Mouse (Mus musculus): ENCODE measurements around the gene N4bp2. TPM values are rescaled to one million over a fixed set of nuclear protein-coding genes. Genes with fewer than 3 reads are reported as not detected.

The N4bp2 gene
- polyA plus RNA-seq, 1 experiment, result 15.4 TPM

GRCm38 (mm10) chr5:65779401-65780063, 16.2 kb downstream of the N4bp2 start:
- Histone ChIP-seq H3K27ac (ENCODE audit: insufficient read depth, low read length) (no peak overlapping the region), H3K4me3 (ENCODE audit: insufficient read depth, low read length) (no peak overlapping the region), H3K4me1 (ENCODE audit: control insufficient read depth, insufficient read depth, low read length) (no peaks in the 10 kb centered on the region)
- TF ChIP-seq POLR2A (IDR thresholded peaks at IDR 0.05; ENCODE audit: low read depth, low read length), result no peak
- TF ChIP-seq CTCF (IDR thresholded peaks at IDR 0.05; ENCODE audit: borderline replicate concordance, insufficient read depth, low read length), result no peak

- no peak overlapping the region for H3K27ac ChIP-seq (ENCODE audit: insufficient read depth, low read length)
These were observed 17.9 kb downstream of the N4bp2 start for GRCm38 (mm10) chr5:65781147-65781715.

GRCm38 (mm10) chr5:65781769-65782715, 18.7 kb downstream of the N4bp2 start:
- Histone ChIP-seq H3K4me3 (ENCODE audit: insufficient read depth, low read length) (no peak overlapping the region), H3K4me1 (ENCODE audit: control insufficient read depth, insufficient read depth, low read length) (no peaks in the 10 kb centered on the region), H3K27ac (ENCODE audit: insufficient read depth, low read length) (no peak overlapping the region)
- TF ChIP-seq CTCF (IDR thresholded peaks at IDR 0.05; ENCODE audit: borderline replicate concordance, insufficient read depth, low read length) (no peak), POLR2A (IDR thresholded peaks at IDR 0.05; ENCODE audit: low read depth, low read length) (no peak)

More at GRCm38 (mm10) chr5:65781147-65781715, 17.9 kb downstream of the N4bp2 start:
- no peaks in the 10 kb centered on the region for H3K4me1 ChIP-seq (ENCODE audit: control insufficient read depth, insufficient read depth, low read length)
- no peak for TF ChIP-seq CTCF (IDR thresholded peaks at IDR 0.05; ENCODE audit: borderline replicate concordance, insufficient read depth, low read length)
- no peak for TF ChIP-seq POLR2A (IDR thresholded peaks at IDR 0.05; ENCODE audit: low read depth, low read length)
- no peak overlapping the region for H3K4me3 ChIP-seq (ENCODE audit: insufficient read depth, low read length)

GRCm38 (mm10) chr5:65790604-65791225, 27.4 kb downstream of the N4bp2 start:
- Histone ChIP-seq H3K27ac (ENCODE audit: insufficient read depth, low read length) (no peak overlapping the region), H3K4me1 (ENCODE audit: control insufficient read depth, insufficient read depth, low read length) (no peaks in the 10 kb centered on the region), H3K4me3 (ENCODE audit: insufficient read depth, low read length) (no peak overlapping the region)
- TF ChIP-seq CTCF (IDR thresholded peaks at IDR 0.05; ENCODE audit: borderline replicate concordance, insufficient read depth, low read length) (no peak), POLR2A (IDR thresholded peaks at IDR 0.05; ENCODE audit: low read depth, low read length) (no peak)

GRCm38 (mm10) chr5:65794202-65794601, 30.9 kb downstream of the N4bp2 start:
- Histone ChIP-seq H3K4me3 (ENCODE audit: insufficient read depth, low read length) (no peak overlapping the region), H3K27ac (ENCODE audit: insufficient read depth, low read length) (no peak overlapping the region), H3K4me1 (ENCODE audit: control insufficient read depth, insufficient read depth, low read length) (no peaks in the 10 kb centered on the region)
- TF ChIP-seq POLR2A (IDR thresholded peaks at IDR 0.05; ENCODE audit: low read depth, low read length), result no peak
- no peak for TF ChIP-seq CTCF (IDR thresholded peaks at IDR 0.05; ENCODE audit: borderline replicate concordance, insufficient read depth, low read length)

- Histone ChIP-seq H3K4me3 (ENCODE audit: insufficient read depth, low read length) (no peak overlapping the region), H3K27ac (ENCODE audit: insufficient read depth, low read length) (no peak overlapping the region), H3K4me1 (ENCODE audit: control insufficient read depth, insufficient read depth, low read length) (no peaks in the 10 kb centered on the region)
- no peak for TF ChIP-seq CTCF (IDR thresholded peaks at IDR 0.05; ENCODE audit: borderline replicate concordance, insufficient read depth, low read length)
- no peak for TF ChIP-seq POLR2A (IDR thresholded peaks at IDR 0.05; ENCODE audit: low read depth, low read length)
These were observed 31.4 kb downstream of the N4bp2 start for GRCm38 (mm10) chr5:65794702-65795101.

- TF ChIP-seq CTCF (IDR thresholded peaks at IDR 0.05; ENCODE audit: borderline replicate concordance, insufficient read depth, low read length) (no peak), POLR2A (IDR thresholded peaks at IDR 0.05; ENCODE audit: low read depth, low read length) (no peak)
- no peak overlapping the region for H3K4me3 ChIP-seq (ENCODE audit: insufficient read depth, low read length)
- H3K27ac ChIP-seq (ENCODE audit: insufficient read depth, low read length), result no peak overlapping the region
- H3K4me1 ChIP-seq (ENCODE audit: control insufficient read depth, insufficient read depth, low read length), result no peaks in the 10 kb centered on the region
These were observed 32.1 kb downstream of the N4bp2 start for GRCm38 (mm10) chr5:65795293-65795993.

GRCm38 (mm10) chr5:65795994-65796298, 32.6 kb downstream of the N4bp2 start:
- Histone ChIP-seq H3K4me3 (ENCODE audit: insufficient read depth, low read length) (no peak overlapping the region), H3K4me1 (ENCODE audit: control insufficient read depth, insufficient read depth, low read length) (no peaks in the 10 kb centered on the region), H3K27ac (ENCODE audit: insufficient read depth, low read length) (no peak overlapping the region)
- TF ChIP-seq CTCF (IDR thresholded peaks at IDR 0.05; ENCODE audit: borderline replicate concordance, insufficient read depth, low read length), result no peak
- no peak for TF ChIP-seq POLR2A (IDR thresholded peaks at IDR 0.05; ENCODE audit: low read depth, low read length)

GRCm38 (mm10) chr5:65823601-65824133, 60.3 kb downstream of the N4bp2 start:
- Histone ChIP-seq H3K4me3 (ENCODE audit: insufficient read depth, low read length) (no peak overlapping the region), H3K4me1 (ENCODE audit: control insufficient read depth, insufficient read depth, low read length) (no peaks in the 10 kb centered on the region), H3K27ac (ENCODE audit: insufficient read depth, low read length) (no peak overlapping the region)
- TF ChIP-seq POLR2A (IDR thresholded peaks at IDR 0.05; ENCODE audit: low read depth, low read length) (no peak), CTCF (IDR thresholded peaks at IDR 0.05; ENCODE audit: borderline replicate concordance, insufficient read depth, low read length) (peak; percentile 57; the same call in 1 of the 2 replicates)

All from embryonic fibroblast, embryonic 13.5 days (primary cell).